Mouse (Mus musculus) spleen, postnatal 10 days (tissue): Measurements from ENCODE around the gene Brix1.
"Not testable (repeated sequence)": the region's sequence is repeated elsewhere in the genome, so short reads cannot be mapped to it uniquely, and the experiment has no call there.

Experiments
- DNase-seq, 2 experiments: peaks; one replicate each; pipeline ENCODE4 v3.0.0; 2021 to 2022; ENCODE audit warnings: low spot score in 2 of 2

The Brix1 gene

DNA sequence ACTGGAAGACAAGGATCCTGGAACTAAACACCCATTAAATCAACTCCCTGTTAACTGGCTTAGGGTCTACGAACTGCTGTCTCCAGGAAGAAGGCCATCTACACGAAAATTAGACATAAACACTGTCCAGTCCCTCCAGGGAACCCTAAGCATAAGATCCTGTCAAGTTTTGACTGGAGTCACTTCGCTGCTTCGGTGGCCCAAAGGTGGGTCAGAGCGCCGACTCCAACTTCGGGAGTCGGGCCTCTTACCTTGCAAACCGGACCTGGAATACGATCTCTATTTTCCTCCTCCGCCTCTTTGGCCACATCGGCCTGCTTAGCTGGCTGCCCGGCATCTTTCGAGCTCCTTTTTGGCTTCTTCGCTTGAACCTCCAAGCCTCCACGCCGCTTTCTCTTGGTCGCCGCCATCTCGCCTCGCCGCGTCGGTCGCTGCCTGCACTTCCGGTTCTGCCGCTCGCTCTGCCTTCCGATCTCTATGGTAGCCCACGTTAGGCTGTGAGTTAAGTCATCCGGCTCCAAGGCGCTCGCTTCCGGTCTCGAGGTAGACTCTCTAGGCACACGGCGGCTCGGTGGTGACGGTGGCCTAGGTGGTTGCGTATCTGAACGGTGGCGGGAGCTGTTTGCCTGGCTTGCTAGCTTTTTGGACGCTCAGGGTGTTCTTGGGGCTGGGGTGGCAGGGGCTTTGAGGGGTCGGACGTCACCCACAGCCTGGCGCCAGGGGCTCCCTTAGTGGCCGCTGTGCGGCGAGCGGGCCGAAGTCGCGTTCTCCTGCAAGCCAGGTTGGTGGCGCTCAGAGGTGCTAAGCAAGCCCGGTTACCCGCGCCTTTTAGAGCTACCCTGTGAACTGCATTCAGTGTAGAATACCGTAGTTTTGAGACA is at the start of gene Brix1, which contains the start of gene Rad1:
Gene Brix1, minus strand, starts transcription at position 464 of the 881 bp plus-strand sequence.
Gene Rad1, plus strand, starts transcription at position 535 of the 881 bp plus-strand sequence.
- DNase-seq, result peak; percentile 89 to 97

DNA sequence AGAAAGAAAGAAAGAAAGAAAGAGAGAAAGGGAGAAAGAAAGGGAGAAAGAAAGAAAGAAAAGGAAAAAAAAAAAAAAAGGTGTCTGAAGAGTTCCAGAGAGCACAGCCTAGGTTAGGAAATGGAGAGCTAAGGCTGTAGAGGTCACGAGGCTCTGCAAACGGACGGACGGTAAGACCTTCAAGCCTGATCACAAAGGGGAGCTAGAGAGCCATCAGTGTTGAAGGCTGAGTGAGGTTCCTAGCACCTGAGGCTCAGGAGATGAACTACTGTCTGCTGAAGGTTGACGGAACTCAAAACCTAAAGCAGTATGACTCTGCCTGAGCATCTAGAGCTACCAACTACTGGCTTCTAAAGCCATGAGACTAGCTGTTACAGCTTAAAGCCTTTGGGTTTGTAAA is 48.8 kb upstream of the Brix1 start:
- DNase-seq, result no peak

DNA sequence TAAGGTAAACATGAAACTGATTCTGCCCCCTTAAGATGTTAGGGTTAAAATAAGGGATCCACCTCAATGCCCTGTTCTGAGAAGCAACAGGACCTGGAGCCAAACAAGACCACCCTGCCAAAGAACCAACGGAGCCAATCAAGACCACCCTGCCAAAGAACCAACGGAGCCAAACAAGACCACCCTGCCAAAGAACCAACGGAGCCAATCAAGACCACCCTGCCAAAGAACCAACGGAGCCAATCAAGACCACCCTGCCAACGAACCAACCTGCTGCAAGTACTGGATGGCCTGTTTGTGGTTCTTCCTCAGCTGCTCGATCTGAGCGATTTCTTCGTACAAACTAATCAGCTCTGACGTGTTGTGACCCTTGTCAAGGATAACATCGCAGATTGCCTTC is 47.6 kb upstream of the Brix1 start:
- not testable (repeated sequence) for DNase-seq

DNA sequence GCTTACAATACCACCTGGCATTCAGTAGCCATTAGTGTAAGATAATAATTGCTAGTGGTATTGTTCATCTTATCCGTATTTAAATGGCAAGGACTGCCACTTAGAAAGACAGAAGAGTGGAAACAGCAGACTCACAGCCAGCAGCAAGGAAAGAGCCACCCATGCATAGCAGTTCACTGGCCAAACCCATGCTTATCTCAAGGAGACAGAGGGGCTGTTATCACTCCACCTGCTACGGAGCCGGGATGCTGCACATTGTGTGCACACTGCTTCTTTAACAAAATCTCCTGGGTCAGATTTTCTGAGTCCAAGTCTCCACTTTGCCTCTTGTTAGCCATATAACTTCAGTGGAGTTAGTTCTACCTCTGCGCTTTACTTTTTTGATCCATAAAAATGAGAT is 45.6 kb upstream of the Brix1 start:
- DNase-seq, result no peak

DNA sequence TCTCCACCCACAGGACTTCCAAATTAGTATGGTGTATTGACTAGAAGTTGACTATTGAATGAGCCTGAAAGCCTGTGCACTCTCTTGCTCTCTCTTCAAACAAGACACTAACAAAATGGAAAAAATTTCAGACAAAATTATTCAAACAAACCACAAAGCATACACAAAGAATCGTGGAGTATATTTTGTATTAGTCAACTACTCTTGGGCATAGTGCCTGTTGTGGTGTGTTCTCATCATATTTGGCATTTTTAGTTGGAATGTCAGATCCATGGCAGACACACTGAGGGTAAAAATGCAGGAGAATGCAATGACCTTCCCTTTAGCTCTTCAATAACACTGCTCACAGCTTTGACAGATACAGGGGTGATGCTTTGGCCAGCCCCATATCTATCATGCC is 40.1 kb upstream of the Brix1 start:
- DNase-seq, result no peak

DNA sequence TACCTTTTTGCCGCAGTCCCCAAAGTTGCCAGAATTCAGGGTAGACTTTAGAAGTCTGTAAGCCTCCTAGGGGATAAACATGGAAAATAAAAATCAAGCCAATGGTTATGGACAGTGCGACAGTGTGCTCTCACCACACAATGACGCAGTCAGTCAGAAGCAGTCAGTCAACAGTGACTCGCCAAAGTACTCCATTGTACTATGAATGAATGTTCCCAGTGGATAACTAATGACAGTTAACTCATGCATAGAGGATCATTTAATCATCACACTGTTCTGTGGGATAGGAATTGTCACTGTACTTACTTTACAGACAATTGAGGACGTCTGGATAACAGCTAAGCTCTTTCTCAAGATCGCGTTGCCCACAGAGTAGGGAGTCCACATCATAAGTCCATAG is 29.4 kb upstream of the Brix1 start:
- DNase-seq, result no peak

DNA sequence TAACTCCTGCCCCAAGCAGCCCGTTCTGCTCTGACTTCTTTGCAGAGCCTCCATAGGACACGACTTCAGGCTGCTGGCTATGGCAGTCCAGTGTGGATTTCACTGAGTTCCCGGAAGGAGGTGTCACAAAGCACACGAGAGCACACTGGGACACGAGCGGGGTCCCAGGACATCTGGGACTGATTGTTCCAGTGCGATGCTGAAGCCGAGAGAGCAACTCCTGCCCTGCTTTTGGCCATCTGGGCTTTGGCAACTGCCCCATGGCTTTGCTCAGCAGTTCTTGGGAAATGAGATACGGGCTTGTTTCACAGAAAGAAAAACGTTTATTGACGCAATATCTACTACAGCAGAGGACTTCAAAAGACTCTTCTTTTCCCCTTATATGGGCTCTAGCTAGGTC is 20.4 kb upstream of the Brix1 start:
- no peak for DNase-seq

DNA sequence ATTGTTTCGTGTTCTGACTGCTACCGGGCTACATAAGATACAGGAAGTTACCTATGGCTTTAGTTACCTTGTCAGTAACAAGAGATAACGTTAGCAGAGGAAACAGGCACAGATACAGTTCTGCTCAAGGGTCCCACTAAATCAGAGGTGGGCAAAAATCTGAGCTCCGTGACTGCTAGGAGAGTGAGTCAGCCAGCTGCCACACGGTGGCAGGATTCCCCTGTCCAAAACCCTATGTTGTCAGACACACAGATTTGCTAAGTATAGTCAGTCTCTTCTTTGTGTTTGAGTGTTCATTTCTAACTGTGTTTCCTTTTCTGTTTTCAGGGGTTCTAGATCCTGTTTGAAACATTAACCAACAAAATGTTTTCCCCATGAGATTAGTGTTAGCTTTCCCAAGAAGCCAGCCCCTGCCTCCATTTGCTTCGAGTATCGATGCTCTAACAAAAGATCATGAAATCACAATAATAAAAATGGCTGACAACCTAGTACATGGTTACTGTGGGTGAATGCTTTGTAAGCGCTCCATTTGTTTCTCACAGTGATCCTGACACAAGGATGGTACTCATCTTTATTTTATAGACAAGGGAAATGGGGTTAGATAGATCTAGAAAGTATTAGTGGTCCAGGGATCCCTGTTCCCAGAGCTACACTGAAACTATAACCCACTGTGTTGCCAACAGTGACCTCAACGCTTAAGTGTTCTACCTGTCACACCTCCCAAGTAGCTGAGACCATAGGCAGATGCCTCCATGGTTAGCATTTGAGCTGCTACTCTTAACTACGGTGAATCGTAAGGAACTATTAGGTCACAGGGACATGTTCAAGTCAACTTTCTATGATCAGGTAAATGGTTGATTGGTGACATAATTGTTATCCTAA is 15.3 kb upstream of the Brix1 start:
- DNase-seq, result peak in 1 of 2 experiments; percentile 29

DNA sequence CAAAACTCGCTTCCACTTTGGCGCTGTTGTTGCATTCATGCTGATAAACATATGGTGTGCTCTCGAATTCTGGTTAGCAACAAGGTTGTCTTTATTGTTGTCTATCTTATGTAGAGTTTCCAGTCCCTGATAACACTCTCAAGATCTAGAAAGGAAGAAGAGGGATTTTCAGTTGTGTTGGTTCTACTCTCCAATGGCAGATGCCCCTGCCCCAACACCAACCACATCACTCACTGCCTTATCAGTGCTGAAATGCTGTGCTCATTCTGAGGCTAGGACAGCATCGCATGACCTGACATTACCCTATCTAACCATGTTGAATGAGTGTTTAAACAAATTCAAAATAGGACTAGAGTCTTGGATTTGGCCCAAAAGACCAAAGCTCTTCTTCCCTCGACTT is 14.3 kb upstream of the Brix1 start:
- DNase-seq, result no peak

DNA sequence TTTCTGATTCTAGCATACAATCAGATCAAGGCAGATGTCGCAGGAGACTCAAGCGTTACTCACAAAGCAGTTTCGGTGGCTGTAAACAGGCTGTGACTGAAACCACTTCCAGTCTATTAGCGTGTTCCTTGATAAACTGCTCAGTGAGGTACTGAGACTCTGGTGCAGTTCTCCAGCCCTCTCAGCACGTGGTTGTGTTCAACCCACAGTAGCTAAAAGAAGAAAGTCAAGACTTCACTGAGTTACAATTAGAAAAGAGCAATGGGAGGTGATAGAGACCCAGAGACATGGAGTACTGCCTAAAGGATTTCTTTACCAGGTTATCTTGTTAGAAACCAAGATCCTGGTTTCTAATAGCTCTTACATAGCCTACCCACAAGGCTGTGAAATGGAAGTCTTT is 13.8 kb upstream of the Brix1 start:
- no peak for DNase-seq

DNA sequence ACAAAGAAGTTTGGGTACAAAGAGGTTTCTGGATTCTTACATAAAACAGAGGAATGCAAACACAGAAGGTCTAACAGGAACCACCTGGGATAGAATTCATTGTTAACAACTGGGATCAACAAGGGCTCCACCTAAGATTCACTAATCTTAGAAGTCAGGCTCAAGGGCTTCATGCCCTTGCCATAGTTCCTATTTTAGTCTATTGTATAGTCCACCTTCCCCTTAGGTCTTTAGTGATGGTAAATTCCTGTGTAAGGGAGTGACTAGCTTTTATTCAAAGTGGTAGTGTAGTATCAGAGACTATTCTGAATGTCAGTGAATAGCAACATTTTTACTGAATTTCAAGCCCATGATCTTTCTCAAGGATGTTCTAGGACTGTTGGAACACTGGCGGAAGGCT is 10.9 kb upstream of the Brix1 start:
- DNase-seq, result not testable (repeated sequence)

DNA sequence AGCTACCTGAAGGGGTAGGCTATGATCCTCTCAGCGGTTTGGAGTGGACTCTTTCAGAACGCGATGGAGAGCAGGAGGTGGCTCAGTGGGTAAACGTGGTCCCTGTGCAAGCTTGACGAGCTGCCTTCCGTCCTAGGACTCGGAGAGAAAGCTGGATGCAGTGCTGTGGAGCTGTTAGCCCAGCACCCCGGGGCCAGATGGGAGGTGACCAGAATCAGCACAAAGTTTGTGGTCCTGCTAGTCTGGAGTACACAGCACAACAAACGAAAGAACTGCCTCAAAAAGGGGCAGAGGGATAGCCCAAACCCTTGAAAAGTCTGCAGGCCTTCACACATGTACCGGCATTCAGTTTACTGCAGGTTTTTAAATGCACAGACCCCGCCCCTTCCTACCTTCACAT is 10.2 kb upstream of the Brix1 start:
- DNase-seq, result no peak

DNA sequence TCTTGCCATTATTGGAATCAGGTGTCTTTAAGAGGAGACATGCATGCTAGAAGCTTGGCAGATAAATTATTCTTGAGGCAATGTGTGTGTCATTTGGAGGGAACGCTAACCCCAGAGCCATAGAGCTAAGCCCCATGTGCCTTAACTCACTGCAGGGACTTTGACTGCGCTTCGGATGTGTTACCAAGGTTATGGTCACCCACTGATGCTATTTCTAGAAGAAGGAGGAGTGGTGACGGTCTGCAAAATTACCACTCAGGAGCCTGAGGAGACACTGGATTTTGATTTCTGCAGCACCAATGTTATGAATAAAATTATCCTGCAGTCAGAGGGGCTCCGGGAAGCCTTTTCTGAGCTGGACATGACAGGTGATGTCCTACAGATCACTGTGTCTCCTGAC is 4.4 kb upstream of the Brix1 start:
- no peak for DNase-seq

DNA sequence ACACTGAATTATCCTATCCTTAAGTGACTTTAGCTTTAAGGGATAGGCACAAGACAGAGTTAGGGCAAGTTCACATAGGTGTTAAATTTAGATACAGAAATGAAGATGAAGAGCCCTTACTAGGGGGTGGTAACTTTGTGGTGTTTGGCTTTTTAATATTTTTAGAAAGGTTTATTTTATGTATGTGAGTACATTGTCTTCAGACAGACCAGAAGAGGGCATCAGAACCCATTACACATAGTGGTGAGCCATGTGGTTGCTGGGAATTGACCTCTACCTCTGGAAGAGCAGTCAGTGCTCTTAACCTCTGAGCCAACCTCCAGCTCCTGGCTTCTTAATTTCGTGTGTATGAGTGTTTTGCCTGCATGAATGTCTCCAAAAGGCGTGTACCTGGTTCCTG is 1.5 kb upstream of the Brix1 start:
- DNase-seq, result no peak

DNA sequence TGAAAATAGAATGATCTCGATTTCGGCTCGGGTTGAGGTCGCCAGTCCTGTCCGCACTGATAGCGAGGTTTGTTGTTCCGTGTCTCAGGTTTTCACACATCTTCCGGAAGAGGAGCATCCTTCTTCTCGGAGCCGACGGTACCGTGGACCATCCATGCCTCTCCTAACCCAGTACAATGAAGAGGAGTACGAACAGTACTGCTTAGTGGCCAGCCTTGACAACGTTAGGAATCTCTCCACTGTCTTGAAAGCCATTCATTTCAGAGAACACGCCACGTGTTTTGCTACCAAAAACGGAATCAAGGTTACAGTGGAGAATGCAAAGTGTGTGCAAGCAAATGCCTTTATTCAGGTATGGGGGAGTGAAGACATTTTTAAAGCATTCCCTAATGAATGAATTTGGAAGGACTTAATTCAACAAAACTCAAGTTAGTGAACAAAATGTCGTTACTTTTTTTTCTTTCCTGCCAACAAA is 655 bp upstream of the Brix1 start:
- no peak for DNase-seq

DNA sequence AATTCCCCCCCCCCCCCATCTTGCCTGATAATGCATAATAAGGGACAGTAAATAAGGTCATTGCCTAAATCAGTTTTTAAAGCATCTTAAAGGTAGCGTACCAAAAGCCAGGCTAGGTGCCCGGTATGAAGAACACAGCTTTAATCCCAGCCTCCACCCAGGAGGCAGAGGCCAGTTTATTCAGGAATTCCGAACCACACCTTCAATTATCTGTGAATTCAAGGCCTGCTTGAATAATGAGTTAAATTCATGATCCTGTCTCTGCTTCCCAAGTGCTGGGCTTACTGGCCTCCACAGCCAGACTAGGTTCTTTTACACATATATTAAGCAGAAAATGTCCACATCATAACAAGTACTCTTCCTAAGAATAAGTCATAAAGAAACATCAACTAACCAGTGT is 14.8 kb downstream of the Brix1 start:
- DNase-seq, result no peak

DNA sequence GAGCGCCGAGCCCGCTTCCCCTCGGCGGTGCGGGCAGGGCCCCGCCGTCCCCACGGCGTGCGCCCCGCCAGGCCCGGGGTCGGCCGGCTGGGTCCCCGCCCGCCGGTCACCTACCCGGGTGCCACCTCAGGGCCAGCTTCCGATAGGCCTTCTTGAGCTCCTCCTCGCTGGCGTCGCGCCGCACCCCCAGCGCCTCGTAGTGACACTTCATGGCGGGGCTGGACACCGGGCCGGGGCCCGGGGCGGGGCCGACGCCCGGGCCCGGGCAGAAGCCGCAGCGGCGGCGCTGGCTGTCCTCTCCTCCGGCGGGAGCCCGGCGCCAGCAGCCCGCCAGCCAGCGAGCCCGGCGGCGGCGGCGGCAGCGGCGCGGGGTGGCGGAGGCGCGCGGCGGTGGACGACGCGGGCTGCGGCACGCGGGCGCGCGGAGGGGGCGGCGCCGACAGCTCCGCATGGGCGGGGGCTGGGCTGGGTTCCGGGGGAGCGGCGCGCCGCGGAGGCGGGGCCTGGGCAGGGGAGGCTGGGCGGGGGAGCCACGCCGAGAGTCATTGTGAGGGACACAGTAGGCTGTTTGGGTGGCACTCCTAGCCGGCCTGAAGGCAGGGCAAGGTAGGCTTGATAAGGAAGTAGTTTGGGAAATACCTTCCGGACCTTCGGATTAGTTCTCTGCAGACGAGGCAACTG is 15.5 kb downstream of the Brix1 start, which contains the start of gene Dnajc21:
Gene Dnajc21, minus strand, starts transcription at position 366 of the 681 bp plus-strand sequence.
- DNase-seq, result peak; percentile 70 to 87

DNA sequence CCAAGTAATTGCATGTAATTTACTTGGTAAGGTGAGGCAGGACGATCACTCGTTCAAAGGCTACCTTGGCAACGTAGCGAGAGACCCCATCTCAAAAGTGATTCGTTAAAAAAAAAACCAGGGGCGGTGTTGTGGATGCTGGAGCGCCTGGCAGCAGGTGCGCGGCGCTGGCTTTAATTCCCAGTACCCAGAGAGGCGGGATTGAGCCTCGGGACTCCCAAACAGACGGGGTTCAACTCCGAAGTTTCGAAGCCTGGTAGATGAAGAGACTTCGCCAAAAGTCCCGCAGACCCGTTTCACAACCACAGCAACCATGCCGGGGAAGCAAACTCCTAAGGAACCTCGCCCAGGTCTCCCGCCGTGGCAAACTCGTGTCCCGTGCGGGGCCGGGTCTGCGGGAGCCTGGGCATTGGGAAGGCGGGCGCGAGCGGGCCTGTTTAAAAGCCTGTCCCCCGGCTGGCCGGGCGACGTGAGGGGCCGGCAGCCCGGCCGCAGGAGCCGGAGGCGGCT is 16.1 kb downstream of the Brix1 start:
- DNase-seq, result peak in 1 of 2 experiments; percentile 41

DNA sequence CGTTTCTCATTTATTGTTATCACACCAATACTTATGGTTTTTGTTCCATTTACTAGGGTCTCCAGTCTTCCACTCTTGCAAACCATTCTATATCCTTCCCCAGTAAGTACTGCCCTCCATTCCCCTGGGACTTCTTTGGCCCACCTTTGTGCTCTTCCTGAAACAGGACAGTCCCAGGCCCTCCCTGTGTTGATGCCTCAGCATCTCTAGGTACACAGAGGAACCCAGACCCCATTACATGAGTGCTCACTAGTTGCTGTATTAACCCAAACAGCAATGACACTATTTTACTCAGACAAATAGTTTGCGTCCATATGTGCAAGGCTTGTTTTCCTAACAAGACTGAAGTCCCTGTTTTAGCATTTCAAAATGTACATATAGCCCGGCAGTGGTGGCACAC is 17.0 kb downstream of the Brix1 start:
- DNase-seq, result no peak

DNA sequence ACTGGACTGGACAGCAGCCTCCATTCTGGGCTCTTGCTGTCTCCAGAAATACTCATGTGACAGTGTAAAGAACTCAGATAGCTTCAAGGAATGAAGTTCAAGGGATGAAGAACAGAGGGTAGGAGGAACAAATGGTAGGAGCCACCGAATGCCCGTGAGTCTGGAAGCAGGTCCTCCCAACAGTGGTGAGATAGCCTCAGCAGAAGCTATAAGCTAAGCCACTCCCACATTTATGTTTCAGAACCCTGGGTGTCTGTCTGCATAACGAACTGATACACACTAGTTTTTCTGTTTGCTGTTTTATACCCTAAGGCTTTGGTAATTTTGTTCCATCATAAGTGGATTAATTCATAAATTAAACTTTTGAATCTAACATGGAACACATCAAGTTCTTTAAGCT is 21.1 kb downstream of the Brix1 start:
- DNase-seq, result no peak

DNA sequence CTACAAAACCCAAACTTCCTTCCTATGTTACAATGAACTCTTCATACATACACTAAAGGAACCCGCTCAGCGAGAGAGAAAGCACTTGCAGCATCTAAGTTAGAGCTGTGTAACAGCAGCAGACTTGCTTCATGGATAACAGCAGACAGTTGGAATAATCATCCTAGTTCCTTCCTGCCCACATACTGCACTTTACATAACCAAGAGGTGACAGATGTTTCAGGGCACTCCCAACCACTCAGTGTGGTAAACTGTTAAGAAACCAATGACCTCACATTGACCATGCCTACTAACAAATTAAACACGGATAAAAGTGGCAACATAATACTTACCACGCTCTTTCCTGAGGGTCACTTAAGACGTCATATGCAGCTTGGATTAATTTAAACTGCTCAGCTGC is 22.2 kb downstream of the Brix1 start:
- DNase-seq, result no peak

DNA sequence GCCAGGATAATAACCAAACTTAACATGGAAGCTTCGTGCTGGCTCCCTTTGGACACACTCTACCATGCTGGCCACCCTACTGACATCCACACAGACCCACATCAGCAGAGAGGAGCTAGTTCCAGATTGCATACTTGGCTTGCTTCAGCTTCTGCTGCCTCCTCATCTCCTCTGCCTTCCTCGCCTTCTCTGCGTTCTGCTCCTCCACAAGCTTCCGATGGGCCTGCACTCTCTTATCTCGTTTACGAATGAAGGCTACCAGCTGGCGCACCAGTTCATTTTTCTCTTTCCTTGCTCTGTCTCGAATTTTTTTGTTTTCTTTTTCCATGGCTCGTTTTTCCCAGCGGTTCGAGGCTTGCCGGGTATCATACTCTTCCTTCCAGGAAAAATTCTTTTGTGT is 24.8 kb downstream of the Brix1 start:
- DNase-seq, result no peak
